Mouse (Mus musculus) Patski (cell line): ENCODE measurements around the gene Adgrl3. TPM values are rescaled to one million over a fixed set of nuclear protein-coding genes. Genes with fewer than 3 reads are reported as not detected.

ENCODE experiments used
- ATAC-seq: fragments of 100-300 bp; one replicate; pipeline ENCODE4 v1.8.0; 2021
- CTCF ChIA-PET: fragments of 350-600 bp; sonication (Branson Sonifier 250); formaldehyde crosslinking; loops from one replicate; lab custom pipeline; 2022; ENCODE audit warnings: inconsistent platforms; lab: Charles Lee
- POLR2A ChIA-PET: fragments of 350-600 bp; sonication (Branson Sonifier 250); formaldehyde crosslinking; loops from one replicate; lab custom pipeline; 2022; ENCODE audit warnings: antibody characterized with exemption, inconsistent platforms; lab: Charles Lee
- DNase-seq: peaks from one replicate; pipeline ENCODE4 v3.0.0-alpha.2; 2011; ENCODE audit warnings: low read depth, low spot score
- H3K27me3 ChIP-seq: fragments of 371-371 bp; one replicate; pipeline ENCODE4 v1.5.1; 2021
- CTCF ChIP-seq: fragments of 100-300 bp; IDR thresholded peaks from one replicate; pipeline ENCODE4 v1.5.1; 2021
- in situ Hi-C: fragments of 300-500 bp; cut with MboI; formaldehyde crosslinking; loops from 3 replicates; pipeline ENCODE4 v1.11.1; 2018; ENCODE audit warnings: low pct_unique_long_range_greater_than_20kb, mixed read lengths
- polyA plus RNA-seq: library from polyadenylated mRNA; unstranded; gene quantifications from one replicate; pipeline ENCODE4 v1.2.3, GENCODE M21; 2021

Adgrl3 gene
- polyA plus RNA-seq, 1 experiment from 2014 or later = 0.03 TPM

GRCm38 (mm10) chr5:81832679-81833078 lies 812.7 kb downstream of the Adgrl3 start:
- DNase-seq (no peak), ATAC-seq (no peak)
- ChIA-PET POLR2A (no interaction called here), CTCF (interaction anchor here (1.6 kb wide), 1 partner anchor 12 kb away, joined by 3 read pairs; no protein-coding TSS in a partner anchor)
- TF ChIP-seq CTCF = no peak
- in situ Hi-C loops = no loop called here
- no peaks in the 10 kb centered on the region for H3K27me3 ChIP-seq

DNA sequence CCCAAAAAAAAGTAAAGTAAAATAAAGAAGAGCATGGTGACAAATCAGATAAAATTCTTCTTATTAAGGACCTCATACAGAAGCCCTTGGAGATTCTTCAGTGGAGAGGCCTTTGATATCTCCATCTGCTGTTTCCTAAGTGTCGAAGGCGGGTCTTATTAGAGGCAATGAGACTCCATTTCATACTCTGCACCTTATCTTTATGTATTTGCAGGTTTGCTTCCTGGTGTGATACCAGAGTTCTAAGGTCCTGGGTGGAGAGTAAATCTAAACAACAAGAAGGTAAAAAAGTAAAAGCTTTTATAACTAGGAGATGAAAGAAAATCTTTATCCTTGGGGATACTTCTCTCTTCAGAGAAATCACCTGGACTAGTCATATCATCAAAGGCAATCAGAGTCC lies 817.9 kb downstream of the Adgrl3 start:
- H3K27me3 ChIP-seq = no peaks in the 10 kb centered on the region
- ATAC-seq = no peak
- DNase-seq = no peak
- in situ Hi-C loops = no loop called here
- CTCF ChIA-PET = no interaction called here
- TF ChIP-seq CTCF = no peak
- POLR2A ChIA-PET = no interaction called here

DNA sequence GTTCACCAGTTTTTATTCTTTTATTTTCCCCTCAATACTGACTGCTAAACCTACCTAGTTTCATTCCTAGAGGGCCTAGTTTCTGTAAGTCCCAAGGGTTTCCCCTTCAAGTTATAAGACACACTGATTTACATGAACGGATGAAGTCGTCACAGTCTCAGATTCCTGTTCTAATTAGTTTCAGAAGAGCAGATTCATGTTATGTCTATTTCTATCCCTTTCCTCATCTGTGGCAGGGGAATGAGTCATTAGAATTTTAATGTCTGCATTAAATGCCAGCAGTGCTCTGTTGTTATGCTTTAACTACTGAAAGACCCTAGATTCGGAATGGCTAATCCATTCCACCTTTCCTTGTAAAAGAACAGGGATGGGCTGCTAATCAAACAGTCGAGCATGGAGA lies 823.9 kb downstream of the Adgrl3 start:
- POLR2A ChIA-PET = no interaction called here
- ATAC-seq = no peak
- TF ChIP-seq CTCF = no peak
- CTCF ChIA-PET = no interaction called here
- in situ Hi-C loops = no loop called here
- DNase-seq = no peak
- no peaks in the 10 kb centered on the region for H3K27me3 ChIP-seq

GRCm38 (mm10) chr5:81870336-81870735 lies 850.4 kb downstream of the Adgrl3 start:
- DNase-seq = no peak
- peaks cover 5% of the 10 kb centered on the region for H3K27me3 ChIP-seq
- TF ChIP-seq CTCF = no peak
- in situ Hi-C loops = no loop called here
- ATAC-seq = no peak
- POLR2A ChIA-PET = no interaction called here
- CTCF ChIA-PET = no interaction called here
